Mouse (Mus musculus) spleen, postnatal 10 days (tissue): ENCODE results near the gene Cacna1c.

Experiments
- DNase-seq, 2 experiments: peaks; one replicate each; pipeline ENCODE4 v3.0.0; 2021 to 2022; ENCODE audit warnings: low spot score in 2 of 2

Cacna1c gene

DNA sequence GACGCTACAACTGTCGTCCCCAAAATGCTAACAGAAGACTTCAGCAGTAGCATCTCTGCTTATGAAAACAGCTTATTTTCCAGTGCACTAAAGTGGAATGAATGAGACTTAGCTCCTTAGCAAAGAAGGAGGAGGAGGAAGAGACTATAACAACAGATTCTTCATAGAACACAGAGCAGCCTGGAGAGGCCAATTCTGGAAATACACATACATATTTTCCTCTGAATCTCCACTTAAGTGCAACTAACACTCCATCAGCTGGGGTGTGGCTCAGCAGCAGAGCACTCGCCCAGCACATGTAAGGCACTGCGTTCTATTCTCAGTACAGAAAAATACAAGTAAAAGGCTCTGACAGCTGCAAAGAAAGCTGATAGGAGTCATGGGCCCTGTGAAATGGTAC lies 384.2 kb downstream of the Cacna1c start:
- no peak for DNase-seq

DNA sequence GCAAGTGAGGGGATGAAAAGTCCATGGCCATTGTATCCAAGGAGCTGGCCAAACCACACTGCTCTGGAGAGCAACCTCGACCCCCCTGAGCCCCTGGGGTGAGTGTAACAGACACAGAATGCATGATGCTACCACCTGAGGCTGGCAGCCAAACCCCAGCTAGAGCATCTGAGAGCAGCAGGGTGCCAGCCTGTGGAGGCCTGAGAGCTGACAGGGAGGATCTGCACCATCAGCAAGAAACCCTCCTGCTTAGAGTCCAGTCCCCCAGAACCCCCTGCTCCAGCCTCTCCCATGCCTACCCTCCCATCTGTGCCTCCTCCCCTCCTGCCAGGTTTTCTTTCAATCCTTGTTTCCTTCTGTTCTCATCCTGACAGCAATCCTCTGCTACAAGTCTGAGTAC lies 385.4 kb downstream of the Cacna1c start:
- no peak for DNase-seq

DNA sequence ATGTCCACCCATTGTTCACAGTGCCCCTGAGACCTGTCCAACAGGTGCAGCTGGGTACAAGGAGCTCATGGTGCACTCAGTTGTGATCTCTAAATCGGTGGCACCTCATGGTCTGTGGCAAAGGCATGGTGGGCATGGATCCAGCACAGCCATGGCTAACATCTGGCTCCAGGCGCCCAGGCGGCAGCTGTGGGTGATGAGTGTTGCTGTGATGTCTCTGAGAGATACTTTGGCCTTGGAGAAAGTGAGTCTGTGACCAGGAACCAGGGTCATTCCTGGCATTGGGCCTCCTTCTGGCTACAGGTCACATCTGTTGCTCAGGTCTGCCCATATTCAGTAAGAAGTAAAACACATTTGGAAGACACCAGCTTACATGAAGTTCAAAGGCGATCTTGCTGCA lies 391.1 kb downstream of the Cacna1c start:
- no peak for DNase-seq

DNA sequence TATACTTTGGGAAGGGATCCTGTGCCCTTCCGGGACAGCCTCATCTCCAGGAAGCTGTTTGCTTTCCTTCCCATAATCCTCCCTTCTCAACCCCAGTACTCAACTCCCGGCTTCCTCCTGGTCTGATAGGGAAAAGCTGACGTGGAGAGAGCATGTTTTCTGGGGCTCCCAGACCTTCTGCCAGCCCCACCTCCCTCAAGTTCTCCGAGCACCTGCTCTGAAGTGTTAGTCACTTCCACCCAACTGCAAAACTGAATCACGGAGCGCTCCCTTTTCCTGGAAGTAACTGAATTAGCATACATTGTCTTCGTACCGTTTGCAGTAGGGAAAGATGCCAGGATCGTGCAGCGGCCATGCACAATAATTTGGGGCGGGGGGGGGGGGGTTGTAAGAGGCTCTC lies 393.9 kb downstream of the Cacna1c start:
- no peak for DNase-seq

DNA sequence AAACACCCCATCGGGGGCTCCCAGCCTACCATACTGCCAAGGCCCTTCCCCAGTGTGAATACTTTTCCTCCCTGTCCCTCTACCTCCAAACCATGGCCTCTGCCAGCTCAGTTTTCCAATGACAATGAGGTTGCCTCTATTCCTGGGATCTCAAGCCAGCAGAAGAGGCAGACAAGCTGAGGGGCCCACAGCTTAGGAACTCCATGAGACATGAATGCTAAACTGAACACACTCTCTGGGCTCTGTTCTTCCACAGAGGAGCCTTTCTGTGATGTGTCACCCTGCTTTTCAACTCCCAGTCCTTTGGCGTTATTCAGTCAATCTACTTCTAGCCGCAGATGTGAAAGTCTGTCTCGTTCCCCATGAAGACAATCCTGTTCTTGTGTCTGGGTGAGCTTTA lies 399.8 kb downstream of the Cacna1c start:
- DNase-seq, result no peak

DNA sequence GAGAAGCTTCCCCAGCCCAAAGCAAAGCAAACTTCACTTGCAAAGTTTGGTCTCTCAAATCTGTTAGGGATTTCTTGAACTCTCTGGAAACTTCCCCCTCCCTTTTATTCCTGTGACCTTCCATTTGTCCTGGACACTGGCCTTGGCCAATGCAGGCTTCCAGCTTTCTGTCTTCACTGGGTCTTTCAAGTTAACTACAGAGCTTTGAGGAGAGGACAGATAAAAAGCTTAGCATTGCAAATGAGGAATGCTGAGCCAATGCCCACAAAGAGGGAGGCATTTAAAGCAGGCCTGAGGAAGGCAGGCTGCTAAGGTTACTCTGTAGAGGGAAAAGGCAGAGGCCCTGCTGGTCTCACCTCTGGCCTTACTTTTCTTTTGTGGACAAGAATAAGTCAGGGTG lies 400.5 kb downstream of the Cacna1c start:
- DNase-seq, result no peak

DNA sequence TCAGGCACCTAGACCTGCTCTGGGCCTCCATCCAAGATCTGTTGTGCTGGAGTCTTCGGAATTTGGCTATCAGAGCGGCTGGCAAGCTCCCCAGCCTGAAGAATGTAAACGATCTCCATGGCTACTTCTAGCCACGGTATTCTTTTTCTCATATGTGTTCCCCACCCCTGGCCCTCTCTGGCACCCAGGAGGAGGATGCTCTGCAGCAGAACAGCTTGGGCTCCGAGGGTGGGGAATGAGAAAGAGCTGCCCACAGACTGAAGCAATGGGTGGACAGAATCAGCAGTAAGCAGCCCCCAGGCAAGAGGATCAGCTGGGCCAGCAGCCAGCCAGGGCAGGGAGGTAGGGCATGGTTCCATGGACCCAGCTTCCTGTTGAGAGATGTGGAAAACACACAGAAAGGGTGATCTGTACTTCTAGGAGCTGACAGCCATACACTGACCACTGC lies 404.3 kb downstream of the Cacna1c start:
- no peak for DNase-seq

DNA sequence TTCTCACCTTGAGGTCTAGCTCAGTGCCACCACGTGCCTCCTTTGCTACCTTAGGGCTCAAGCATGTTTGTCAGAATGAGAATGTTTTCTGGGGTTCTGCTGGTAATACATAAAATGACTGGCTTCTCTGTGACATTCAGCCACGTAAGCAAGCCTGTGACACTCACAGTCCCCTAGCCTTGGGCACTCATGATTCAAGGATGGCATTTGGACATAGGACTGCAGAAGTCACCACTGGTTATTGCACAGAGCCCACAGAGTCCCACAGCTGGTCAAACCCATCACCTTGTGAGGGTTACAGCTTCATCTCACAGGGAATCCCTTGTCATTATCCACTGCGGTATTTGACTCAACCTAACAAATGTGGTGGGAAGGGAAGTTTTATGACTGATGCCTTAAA lies 408.3 kb downstream of the Cacna1c start:
- DNase-seq, result no peak

DNA sequence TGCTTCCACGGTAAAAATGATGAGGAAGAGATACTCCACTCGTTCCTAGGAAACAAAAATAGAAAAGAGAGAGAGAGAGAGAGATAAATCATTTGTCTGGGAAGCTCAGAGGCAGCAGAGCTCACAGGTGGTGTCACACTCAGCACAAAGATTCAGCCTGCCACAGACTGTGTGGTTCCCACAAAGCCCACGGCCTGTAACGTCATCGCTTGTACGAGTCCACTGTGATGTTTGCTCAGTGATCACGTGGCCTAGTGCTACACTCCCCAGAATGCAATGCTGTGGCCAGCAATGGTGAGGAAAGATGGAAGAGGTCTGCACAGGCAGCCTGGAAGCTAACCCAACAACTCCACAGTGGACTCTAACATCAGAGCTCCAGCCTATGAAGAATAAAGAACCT lies 415.9 kb downstream of the Cacna1c start:
- DNase-seq, result no peak

DNA sequence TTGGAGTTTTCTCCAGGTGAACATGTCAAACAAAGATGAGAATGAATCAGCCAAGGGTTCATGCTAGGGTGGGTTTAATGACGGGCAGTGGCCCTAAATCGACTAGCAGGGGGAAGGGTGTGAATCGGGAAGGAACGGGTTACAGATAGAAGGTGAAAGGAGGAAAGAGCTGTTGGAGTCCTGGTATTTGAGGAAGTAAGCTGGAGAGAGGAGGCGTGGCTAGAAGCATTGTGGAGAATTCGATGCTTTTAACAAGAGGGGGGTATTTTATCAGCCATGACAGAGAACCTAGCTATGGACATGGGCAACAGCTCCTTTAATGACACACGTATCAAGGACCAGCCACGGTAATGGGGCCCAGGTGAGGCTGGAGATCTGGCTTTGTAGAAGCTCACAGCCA lies 417.0 kb downstream of the Cacna1c start:
- no peak for DNase-seq

DNA sequence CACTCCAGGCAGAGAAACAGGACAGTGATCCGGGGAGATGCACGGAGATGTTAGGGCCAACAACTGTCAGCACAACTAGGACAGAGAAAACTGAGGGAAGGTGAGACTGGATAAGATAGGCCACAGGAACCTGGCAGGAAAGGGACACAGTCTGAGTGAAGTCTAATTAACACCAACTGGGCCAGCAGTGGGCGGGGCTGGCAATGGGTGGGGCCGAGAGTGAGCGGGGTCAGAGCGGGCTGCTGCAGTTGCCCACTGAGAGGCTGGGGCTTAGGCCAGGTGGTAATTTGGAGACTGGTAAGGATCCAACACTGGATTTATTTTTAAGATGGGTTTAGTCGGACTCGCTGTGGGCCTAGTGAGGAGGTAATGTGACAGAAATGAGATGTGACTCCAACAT lies 418.8 kb downstream of the Cacna1c start:
- DNase-seq, result peak in 1 of 2 experiments; percentile 30

DNA sequence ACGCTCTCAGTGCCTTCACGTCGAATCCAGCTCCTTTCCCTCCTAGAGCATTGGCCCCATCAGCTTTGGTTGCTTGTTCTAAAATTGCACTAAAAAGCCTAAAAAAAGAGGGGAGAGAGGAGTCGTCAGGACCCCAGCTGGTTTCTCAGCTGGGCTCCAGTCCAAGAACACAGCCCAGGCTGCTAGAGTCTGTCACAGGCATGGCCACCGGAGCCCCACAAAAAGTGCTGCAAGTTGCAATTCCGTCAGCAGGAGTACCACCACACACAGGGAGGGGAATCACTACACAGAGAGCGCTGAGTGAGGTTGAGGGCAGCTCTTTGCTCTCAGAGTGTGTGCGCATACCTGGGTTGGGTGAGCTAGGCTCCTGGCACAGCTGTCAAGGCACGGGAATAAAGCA lies 419.8 kb downstream of the Cacna1c start:
- DNase-seq, result no peak

DNA sequence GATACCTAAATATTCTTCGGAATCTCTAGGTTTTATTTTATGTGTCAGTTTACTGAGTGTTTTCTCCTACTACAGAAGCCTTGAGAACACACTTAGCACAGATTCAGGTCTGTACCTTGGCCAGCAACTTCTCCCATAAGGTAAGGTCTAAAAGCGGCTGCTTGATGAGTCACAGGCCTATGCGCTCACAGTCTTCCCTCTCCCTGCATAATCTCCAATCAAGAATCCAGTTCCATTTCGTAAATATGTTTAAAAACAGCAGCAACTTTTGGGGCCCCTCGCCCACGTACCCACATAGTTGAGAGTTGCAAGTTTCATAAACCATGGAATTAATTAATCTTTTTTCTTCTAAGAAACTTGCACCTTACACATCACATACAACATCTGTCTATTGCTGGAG lies 423.6 kb downstream of the Cacna1c start:
- no peak for DNase-seq

DNA sequence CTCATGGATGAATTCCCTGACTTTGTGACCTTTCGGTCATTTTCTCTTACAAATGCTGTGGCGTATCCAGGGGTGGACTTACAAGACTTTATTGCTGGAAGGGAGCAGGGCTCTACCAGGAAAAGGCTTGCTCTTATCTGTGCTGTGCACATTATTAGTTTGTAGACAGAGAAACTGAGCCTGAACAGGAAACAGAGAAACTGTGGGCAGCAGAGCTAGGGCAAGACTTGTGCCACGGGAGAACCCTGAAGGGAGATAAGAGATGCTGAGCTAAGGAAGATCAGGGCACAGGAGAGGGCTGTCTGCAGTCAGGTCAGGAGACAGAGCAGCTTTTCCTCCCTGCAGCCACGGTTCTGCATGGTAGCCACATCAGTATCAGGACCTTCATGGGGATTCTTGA lies 425.1 kb downstream of the Cacna1c start:
- no peak for DNase-seq

DNA sequence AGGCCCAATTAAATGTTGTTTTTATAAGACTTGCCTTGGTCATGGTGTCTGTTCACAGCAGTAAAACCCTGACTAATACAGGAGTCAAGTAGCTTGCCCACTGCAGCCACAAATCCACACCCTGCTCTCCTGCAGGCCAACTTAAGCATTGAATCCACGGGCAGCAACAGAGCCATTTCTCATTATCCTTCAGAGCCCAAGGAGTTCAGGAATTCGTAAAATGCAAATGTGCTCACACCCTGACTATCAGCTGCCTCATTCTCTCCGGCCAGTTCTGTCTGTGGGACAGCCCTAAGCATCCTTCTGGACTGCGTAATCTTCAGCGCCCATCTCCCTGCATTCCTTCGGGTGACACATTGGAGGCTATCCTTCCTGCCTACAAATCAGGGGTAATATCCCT lies 425.8 kb downstream of the Cacna1c start:
- no peak for DNase-seq

DNA sequence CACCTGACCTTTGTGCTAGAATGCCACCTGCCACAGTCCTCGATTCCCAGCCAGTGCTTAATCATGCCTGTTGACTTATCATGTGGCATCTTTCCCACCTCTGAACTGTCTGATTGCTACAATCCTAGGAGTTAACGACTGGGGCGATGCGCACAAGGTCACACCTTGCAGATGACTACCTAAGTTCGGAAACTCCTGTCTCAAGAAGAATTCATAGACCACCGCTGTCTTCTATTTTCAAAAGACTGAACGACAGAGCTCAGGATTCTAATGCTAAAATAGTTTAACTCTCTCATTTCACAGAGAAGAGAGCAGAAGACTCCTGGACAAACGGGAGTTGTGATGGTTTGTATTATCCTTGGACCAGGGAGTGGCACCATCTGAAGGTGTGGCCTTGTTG lies 426.4 kb downstream of the Cacna1c start:
- no peak for DNase-seq

DNA sequence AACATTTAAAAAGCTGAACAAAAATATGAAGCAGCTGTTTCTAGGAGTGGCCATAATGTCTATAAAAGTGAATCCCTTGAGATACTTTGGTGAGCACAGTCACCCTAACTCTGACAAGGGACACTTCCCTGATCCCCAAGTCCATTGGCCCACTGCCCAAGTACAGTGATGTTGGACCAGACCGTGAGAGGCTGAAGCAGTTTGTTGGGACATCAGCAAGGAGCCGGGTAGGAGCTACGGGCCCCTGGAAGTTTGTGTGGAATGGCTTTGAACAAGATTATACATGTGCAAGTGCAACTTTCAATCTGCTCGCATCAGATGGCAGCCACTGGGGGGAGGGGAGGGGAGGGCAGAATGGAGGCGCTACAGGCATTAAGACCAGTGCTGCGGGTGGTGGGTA lies 428.5 kb downstream of the Cacna1c start:
- no peak for DNase-seq

DNA sequence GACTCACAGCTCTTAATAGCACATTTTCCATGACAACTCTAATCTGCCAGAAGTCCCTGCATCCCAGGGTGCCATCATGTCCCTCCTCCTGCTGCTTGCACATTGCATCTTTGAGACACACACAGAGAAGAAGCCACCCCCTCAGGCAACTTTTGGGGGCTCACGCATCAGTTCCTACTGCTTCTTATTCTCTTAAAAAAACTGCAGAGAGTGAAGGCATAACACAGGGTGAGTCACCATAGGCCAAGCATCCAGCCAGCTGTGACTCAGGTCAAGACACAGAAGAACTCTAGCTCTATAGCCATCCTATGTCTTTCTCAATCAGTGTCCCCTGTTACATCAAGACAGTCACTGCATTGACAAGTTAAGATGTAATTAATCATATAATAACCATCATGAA lies 431.0 kb downstream of the Cacna1c start:
- DNase-seq, result no peak

DNA sequence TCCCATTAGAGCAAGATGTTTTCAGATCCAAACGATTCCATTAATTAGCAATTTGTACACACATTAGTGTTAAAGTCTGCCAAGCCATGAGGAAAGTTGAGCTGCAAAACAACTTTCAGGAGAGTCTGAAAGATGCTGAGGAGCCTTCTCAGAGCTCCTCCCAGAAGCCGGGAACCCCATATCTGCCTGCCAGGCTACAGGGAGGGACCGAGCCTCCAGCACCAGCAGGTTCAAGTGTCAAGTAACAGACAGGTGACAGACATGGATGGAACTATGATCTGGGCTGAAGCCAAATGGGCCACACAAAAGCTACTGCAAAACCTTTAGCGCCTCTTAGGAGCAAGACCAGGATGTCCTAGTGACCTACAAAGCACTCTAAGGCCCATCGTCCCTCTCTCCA lies 437.2 kb downstream of the Cacna1c start:
- peak in 1 of 2 experiments; percentile 22 for DNase-seq

DNA sequence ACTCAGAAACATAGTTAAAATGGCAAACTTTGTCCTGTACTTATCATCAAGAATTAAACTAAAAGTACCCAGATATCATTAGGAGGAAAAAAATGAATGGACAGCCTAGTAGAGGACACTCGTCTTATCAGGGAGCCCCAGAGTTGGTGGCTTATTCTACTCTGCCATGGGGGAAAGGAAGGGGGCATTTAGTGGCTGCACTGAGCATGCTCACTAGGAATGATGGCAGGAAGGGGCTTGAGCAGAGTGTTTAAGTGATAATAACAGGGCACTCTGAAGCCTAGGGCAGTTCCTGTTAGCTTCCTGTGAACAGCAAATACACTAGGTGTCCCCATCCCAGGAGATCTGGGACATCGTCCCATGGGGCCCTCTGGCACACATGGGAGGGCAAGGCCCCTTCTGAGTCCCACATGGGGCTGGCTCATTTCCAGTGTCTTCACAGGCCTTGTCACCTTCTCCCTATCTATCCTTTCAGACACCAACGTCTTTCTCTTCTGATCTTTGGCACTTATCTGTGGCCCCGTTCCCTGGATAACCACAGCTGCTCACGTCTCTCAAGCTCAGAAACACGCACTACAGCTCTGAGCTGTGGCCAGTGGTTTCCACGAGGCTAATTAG lies 437.8 kb downstream of the Cacna1c start:
- DNase-seq, result peak in 1 of 2 experiments; percentile 29

DNA sequence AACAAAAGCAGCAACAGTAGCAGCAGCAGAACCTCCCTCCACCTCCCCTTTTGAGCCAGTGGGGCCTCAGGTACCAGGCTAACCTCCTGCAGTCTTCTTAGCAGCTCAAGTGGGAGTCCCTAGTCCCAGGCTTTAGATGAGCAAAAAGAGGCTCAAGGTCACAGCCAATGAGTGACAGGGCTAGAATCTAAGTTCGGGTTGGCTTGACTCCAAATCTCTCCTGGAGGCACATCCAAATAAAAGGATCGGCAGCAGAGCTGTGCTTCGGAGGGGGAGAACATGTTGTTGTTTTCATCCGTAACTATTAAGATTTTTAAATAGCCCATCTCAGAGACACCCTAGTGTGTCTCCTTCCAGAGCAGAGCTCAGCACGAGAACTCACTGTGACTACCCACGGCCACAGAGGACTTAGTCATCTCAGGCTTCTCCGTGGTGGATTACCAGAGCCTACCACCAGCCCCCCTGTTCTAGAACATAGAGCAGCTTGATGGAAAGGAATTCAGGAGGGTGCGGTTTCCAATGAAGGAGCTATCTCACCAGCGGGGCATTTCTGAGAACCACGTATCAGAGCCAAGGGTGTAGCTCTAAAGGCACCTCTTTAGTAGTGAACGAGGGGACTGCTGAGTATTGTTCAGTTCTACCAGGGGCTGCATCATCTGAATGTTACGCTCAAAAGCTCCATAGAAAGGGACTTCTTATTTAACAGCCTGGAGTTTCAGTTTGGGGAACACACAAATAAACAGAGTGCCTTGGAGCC lies 438.5 kb downstream of the Cacna1c start:
- no peak for DNase-seq

DNA sequence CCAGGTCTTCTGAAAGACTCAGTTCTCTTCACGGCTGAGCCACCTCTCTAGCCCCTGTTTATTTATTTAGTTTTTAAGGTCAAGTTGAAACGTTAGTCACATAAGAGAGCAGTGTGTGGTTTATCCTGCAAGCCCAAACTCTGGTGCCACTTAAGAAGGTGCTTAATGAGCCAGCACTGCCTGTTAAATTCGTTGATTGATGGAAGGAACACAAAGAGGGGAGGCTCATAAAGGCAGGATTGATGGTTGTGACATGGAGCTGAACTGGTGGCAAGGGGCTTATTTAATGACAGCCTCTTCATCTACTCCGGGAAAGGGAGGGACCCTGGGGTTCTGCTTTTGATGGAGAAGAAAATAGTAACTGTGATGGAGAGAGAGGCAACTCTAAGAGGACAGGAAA lies 439.7 kb downstream of the Cacna1c start:
- DNase-seq, result no peak

DNA sequence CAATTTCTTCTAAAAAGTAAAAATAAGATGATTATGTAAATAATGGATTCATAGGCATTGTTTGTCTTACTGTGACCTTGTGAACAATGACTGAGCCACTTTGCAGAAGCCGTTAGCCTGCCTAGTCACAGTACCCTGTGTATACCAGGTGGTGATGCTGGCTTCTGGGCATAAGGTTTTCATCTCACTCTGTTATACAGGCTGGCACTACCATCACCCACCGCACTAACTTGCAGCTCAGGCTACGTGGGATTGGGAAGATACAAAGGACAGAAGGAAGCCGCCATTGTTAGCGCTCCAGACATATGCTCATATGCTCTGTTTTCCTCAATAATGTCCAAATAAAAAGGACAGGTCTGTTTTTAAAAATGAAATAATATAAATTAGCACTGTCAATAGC lies 440.4 kb downstream of the Cacna1c start:
- no peak for DNase-seq

DNA sequence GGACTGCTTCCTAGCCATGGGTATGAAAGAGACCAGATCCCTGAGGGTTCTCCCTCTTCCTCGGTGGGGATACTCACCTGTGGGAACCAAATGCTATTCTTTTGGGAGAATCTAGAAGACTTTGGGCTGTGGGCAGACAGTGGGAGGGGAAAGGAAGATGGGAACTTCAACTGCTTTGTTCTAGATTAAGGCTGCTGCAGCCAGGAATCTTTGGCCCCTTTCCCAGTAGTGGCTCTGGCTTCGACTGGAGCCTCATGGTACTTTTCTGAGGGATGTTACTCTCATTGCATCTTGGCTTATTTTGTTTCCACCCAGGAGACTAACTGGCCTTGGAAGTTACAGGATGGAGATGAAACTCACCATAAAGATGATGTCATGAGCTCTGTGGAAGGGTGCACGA lies 441.8 kb downstream of the Cacna1c start:
- DNase-seq, result no peak
